Mouse (Mus musculus) cerebellum, adult 8-10 months (tissue): ENCODE data around the gene Abcc2.

Experiments
- DNase-seq: peaks from one replicate; pipeline ENCODE4 v3.0.0; 2022

The Abcc2 gene

DNA sequence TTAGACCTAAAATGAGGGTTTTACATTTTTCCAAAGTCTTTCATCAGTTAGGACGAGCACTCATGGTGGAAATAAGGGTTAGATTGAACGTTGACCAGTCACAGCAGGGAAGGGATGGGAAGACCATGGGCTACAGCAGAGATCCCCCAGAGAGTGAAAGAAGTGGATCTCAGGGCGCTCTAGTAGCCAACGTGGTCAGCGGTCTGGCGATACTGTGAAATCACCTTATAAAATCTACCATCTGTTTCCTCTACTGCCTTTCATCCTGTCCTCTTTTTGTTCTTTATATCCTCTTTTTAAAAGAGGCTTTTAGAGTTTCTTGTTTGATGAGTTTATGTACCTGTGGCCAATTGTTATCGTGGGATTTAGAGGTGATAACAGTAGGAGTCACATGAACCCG lies 2.8 kb downstream of the Abcc2 start:
- no peak for DNase-seq

DNA sequence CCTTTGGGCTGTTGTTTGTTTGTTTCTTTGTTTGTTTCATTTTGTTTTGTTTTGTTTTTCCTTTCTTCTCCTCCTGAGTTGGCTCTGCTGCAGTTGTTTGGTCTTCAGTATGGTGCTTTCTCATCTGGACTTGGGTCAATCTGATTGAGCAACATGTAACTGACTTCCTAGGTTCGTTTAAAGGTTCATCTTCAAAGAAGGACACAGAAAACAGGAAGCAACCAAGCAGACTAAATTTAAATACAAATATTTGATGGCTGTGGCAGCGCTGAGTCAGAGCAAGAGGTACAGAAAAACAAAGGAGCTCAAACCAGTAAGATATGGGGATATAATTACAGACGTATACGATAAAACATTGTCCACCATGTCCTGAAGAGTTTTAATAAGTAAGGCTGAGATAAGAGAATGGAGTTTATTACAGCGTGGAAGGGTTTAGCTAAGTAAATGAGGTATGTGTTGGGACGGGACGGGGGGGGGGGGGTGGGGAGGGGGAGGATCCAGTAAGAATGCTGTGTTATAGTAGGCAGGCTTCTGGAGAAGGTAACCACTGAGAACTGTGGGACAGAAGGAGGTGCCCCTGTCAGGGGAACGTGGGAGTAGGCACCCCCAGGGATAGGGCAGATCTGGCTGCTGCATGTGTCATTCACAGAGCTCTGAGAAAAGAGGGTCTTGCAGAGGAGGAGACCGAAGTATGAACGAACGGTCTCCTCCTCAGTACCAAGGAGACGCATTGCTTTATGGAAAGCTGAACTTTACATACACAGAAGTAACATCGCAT lies 4.4 kb downstream of the Abcc2 start:
- no peak for DNase-seq

DNA sequence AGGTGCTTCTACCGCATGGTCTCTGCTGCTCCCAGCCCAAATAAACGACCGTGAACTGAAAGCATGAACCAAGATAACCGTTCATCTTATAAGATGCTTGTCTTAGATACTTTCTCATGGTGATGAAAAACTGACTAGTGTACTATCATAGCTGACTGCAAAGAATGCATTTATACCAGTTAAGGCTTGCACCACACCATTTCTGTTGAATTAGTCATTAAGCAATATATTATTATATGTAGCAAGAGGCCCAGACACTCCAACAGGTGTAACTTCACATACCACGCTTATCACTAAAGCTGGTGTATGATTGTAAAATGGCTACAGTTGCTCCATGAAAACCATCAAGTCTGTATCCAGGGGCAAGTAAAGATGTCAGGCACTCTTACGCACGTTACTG lies 7.8 kb downstream of the Abcc2 start:
- DNase-seq = no peak

DNA sequence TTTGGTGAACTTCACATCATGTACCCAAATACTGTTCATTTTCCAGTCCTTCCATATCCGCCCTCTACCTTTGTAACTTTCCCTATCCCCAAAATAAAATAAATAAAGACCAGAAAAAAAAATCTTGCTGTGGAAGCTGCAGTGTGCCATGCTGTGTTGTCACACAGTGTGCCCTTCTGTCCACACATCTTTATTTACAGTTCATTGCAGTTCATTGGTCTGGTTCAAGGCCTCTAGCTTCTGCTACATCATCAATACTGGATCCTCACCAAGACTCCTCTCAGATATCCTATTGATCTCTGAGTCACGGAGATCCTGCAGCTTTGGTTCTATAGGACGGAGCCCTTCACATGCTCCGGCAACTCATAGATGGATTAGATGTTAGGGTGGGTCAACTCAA lies 10.5 kb downstream of the Abcc2 start:
- no peak for DNase-seq

DNA sequence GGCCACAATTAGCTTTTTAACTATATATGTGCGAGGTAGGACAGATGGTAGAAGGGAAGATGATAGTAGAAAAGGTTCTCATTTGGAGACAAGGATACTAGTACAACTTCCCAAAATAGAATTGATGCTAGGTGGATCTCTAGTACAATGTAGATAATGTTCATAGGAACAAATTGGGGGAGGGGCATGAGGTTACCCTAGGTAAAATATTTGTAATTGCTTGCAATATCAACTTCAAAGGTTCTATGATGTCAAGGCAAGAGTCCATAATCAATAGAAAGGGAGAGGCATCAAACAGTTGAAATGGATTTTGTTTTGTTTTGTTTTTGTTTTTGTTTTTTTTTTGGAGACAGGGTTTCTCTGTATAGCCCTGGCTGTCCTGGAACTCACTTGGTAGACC lies 12.0 kb downstream of the Abcc2 start:
- no peak for DNase-seq

DNA sequence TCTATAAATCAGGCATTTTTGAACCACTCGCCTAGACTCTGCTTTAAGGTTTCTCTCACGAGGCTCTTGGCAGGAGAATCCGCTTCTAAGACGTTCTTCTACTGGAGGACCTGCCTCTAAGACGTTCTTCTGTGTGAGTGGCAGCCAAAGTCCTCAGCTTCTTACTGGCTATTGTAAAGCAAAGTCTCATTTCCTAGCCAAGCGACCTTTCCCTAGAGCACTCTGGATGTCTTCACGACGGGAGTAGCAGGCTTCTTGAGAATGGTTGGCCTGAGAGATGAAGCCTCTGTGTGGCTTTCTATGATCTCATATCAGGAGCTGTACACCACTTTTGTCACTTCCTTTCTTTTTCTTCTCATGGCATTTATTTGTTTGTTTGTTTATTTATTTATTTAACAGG lies 13.5 kb downstream of the Abcc2 start:
- DNase-seq = no peak

DNA sequence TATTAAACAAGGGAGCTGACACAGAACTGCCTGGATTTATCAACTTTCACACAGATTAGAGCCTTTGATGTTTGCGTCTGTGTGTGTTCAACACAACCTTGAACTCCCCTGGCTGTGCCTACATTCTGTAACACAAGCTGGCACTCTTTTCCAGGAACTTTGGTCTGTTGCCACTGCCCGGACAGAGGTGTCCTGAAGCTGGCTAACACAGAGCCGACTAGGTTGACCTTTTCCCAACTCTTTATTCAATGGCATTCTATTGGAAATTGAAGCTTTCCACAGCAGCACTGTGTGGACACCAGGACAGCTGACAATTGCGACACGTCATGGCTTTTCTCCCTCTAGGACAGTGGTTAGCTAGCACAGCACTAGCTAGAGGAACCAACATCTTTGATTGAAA lies 15.2 kb downstream of the Abcc2 start:
- DNase-seq = no peak

- no peak for DNase-seq
Observed at GRCm38 (mm10) chr19:43801427-43802051, 19.5 kb downstream of the Abcc2 start.

GRCm38 (mm10) chr19:43803866-43804265 lies 21.9 kb downstream of the Abcc2 start:
- no peak for DNase-seq

- no peak for DNase-seq
Observed at GRCm38 (mm10) chr19:43809331-43809730, 27.3 kb downstream of the Abcc2 start.

DNA sequence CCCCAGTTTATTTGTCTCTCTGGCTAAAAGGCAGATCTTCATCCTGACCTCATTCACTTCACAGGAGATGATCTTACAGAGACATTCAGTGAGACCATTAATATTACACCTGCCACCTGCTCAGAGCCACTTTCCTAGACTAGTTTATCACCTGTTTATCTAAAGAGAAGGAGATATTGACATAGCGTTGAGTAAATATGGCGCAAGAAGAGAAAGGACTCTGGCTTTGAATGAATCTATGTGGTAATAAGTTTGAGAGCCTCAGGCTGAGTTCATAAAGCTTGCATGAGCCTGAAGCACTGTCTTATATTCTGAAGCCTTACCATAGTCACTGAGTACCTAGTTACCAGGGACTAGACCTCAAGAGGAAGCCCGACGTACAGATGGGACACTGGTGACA lies 29.4 kb downstream of the Abcc2 start:
- DNase-seq = no peak

DNA sequence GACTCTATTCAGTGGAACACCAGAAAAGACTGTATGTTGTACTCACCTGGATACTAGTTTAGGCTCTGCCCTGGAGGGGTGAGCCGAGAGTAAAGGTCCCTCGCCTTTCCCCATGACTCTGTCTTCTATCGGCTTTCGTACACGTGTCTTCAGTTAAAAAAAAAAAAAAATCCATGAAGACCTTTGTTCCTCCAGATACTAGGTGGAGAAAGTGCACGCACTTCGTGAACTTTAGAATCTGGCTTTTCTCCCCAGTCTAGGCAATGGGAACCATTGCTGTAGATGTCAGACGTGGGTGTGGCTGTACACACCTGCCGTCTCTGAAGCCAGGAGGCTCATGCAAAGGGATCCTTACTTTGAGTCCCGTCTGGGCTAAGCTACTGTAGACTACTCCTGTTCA lies 31.3 kb downstream of the Abcc2 start:
- DNase-seq = no peak

GRCm38 (mm10) chr19:43815661-43816414 lies 33.8 kb downstream of the Abcc2 start:
- no peak for DNase-seq

- no peak for DNase-seq
Observed at GRCm38 (mm10) chr19:43826855-43827254, 44.9 kb downstream of the Abcc2 start.

DNA sequence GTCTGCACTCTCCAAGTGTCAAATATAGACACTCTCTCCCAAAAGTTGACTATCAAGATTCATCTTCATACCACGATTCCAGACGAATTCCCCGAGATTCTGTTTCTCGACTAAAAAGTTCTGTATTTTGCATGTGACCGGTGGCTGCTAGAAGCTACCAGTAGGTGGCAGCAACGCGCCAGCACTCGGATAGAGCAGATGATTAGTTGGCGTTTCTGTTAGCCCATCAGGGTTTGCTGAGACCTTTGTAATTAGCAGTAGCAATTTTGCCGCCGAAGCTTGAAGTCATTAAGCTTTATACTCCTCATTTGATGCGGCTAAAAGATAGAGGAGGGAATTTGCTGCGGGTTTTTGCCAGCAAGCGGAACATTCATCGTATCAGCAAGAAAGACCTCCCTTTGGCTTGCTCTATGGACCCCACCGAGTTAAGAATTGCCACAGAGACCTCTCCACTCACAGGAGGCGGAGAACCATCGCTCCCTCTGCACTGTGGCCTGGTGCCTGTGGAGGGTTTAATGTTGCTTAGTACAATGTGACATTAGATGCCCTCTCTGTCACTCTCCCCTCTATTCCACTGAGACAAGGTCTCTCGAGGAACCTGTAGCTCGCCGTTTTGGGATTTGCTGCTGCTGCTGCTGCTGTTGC lies 50.6 kb downstream of the Abcc2 start:
- peak; percentile 58 for DNase-seq

DNA sequence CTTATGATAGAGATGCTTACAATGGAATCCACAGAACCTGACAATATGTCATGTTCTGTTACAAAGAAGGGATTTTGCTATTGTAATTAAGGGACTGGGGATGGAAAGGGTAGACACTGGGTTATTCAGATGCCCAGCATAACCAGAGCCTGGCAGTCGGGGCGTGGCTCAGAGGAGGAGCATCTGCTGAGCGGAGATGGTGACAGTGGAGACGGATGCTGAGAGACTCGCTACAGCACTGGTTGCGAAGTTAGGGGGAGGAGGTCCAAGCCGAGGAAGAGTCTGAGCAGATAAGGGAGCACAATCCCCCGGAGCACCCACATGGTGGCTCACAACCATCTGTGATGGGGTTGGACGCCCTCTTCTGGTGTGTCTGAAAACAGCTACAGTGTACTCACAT lies 61.2 kb downstream of the Abcc2 start:
- no peak for DNase-seq

DNA sequence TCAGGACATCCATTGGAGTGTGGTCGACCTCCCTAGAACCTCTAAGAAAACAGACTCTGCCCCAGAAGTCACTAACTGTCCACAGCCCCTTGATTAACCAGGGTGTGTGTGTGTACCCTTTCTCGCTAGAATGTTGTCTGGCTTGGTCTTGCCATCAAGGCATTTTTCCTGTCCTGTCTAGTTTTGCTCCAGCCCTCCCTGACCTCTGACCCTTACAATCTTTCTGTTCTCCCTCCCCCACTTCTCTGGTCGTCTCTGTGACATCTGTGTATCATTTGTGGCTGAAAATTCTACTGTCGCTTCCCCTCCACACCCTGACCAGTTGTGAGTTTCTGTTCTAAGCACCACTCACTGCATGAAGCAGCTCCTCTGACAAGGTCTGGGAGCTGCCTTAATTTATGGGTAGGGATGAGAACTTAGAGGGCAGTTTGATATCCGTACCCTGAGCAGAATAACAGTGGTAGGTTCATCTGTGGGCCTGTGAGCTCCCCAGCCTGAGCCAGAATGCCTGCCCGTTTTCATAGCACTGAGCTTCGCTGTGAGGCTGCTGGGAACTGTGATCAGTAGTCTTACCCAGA lies 63.4 kb downstream of the Abcc2 start:
- DNase-seq = no peak

GRCm38 (mm10) chr19:43847056-43847455 lies 65.1 kb downstream of the Abcc2 start:
- DNase-seq = no peak

DNA sequence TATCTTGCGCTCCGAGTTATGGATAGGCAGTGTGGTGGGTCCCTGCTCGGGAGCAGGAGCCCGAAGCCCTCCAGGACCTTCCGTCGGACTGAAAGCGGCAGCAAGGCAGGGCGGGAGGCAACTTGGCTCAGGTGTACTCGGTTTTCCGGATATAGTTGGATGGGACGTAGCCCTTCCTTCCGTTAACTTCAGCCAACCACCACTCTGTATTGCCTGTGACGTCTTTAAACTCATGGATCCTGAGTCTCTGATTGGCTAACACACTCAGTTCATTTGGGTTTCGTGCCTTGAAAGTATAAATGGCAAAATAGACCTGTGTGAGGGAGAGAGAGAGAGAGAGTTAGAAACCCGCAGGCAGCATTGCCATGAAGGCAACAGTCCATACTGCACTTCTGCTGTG lies 66.0 kb downstream of the Abcc2 start:
- DNase-seq = no peak

DNA sequence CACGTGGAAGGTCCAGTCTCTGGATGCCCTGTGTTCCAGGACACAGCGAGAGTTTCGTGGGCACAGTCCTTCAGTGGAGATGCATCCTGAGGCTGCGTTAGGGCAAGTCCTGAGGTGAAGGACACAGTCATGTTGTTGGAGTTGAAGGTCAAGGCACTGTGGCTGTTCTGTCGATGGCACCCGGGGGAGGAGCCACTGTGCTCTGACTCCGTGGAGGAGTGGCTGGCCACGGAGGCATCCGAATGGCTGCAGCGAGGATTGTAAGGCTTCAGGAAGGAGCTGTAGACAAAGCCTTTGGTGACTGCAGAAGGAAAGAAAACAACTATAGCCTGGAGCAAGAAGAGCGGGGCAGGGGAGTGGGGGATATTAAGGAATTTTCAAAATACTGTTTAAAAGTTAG lies 68.0 kb downstream of the Abcc2 start:
- no peak for DNase-seq

DNA sequence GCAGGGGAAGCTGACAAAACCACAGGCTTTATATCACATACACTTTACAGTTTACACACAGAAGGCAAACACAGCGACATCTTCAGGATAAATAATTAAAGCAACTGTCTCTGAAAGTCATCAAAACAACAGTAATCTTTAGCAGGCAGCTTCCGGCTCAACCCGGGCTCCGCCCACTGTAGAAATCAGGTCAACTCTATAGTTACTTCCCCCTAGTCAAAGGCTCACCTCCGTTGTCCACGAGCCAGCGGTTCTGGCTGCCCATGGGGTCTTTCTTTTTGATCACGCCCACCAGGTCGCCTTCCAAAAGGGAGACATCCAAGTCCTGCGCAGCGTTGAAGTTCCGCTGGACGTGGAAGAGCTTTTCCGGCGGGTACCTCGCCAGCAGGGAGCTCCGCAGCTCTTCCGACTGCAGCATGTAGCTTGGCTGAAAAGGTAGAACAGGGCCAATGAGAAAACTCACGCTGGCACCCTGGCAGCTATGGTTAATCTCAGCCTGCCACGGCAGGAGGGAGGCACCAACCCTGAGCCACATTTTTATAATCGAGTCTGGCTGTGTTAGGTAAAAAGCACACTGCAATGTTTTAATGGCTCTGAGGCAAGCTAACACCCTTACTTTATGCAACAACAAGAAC lies 70.1 kb downstream of the Abcc2 start:
- peak; percentile 27 for DNase-seq

- DNase-seq = no peak
Observed at GRCm38 (mm10) chr19:43852837-43853545, 71.0 kb downstream of the Abcc2 start.
